Mouse (Mus musculus) Patski (cell line): Measurements from ENCODE around the gene Mrnip. TPM values are rescaled to one million over a fixed set of nuclear protein-coding genes. Genes with fewer than 3 reads are reported as not detected.

Source experiments
- ATAC-seq: fragments of 100-300 bp; one replicate; pipeline ENCODE4 v1.8.0; 2021
- CTCF ChIA-PET: fragments of 350-600 bp; sonication (Branson Sonifier 250); formaldehyde crosslinking; loops from one replicate; lab custom pipeline; 2022; ENCODE audit warnings: inconsistent platforms; lab: Charles Lee
- POLR2A ChIA-PET: fragments of 350-600 bp; sonication (Branson Sonifier 250); formaldehyde crosslinking; loops from one replicate; lab custom pipeline; 2022; ENCODE audit warnings: antibody characterized with exemption, inconsistent platforms; lab: Charles Lee
- DNase-seq: peaks from one replicate; pipeline ENCODE4 v3.0.0-alpha.2; 2011; ENCODE audit warnings: low read depth, low spot score
- H3K27me3 ChIP-seq: fragments of 371-371 bp; one replicate; pipeline ENCODE4 v1.5.1; 2021
- CTCF ChIP-seq: fragments of 100-300 bp; IDR thresholded peaks from one replicate; pipeline ENCODE4 v1.5.1; 2021
- in situ Hi-C: fragments of 300-500 bp; cut with MboI; formaldehyde crosslinking; loops from 3 replicates; pipeline ENCODE4 v1.11.1; 2018; ENCODE audit warnings: low pct_unique_long_range_greater_than_20kb, mixed read lengths
- polyA plus RNA-seq: library from polyadenylated mRNA; unstranded; gene quantifications from one replicate; pipeline ENCODE4 v1.2.3, GENCODE M21; 2021

The Mrnip gene
- polyA plus RNA-seq, 1 experiment from 2014 or later = 5.9 TPM

DNA sequence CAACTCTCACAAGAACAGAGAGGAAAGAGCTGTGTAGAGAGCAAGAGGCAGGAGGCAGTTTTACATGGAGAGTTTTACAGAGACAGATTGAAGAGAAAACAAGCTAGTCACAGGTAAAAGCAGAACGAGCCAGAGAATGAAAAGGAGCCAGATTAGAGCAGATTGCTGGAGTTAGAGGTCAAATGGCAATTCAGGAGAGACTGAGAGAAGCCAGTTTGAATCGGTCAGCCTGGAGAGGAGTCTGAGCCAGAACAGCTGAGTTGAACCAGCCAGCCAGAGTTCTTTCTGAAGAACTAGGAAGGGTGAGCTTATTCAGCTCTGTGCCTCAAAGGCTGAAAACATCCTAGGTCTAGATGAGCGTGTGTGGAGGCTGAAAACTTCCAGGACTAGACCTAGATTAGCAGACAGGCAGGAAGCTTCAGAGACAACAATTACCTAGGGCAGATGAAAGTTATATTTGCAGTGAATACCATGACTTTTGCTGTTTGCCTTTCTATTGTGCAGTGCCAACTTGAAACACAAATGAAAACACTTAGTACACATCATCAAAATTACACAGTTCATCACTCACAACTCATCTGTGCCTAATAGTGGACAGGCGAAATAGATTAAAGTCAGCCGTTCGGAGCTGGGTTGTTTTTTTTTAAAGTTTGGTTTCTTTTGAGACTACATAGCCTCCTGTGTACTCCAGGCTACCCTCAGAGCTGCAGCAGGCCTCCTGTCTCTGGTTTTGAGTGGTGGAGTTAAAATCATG, 6.4 kb downstream of the Mrnip start:
- DNase-seq (no peak), ATAC-seq (no peak)
- ChIA-PET POLR2A (no interaction called here), CTCF (interaction anchor here (2.4 kb wide), 1 partner anchor 19 kb away, joined by 7 read pairs; no protein-coding TSS in a partner anchor)
- no peaks in the 10 kb centered on the region for H3K27me3 ChIP-seq
- TF ChIP-seq CTCF = no peak
- in situ Hi-C loops = no loop called here

DNA sequence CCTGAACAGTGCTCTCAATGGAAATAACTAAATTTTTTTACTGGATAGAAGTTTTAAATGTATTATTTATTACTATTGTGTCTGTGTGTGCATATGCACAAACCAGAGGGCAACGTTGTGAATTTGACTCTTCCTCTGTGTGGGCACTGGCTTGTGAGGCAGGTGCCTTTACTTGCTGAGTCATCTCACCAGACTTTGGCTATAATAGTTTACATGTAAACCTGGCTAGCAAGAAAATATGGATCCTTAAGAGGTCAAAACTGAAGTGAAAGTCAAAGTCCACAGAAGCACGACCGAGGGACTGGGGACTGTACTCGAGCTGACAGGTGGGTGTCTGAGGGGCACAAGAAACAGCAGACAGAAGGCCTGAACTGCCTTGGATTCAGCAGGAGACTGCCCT, 8.5 kb downstream of the Mrnip start:
- in situ Hi-C loops = no loop called here
- no peaks in the 10 kb centered on the region for H3K27me3 ChIP-seq
- ATAC-seq (no peak), DNase-seq (no peak)
- ChIA-PET POLR2A (no interaction called here), CTCF (no interaction called here)
- no peak for TF ChIP-seq CTCF

DNA sequence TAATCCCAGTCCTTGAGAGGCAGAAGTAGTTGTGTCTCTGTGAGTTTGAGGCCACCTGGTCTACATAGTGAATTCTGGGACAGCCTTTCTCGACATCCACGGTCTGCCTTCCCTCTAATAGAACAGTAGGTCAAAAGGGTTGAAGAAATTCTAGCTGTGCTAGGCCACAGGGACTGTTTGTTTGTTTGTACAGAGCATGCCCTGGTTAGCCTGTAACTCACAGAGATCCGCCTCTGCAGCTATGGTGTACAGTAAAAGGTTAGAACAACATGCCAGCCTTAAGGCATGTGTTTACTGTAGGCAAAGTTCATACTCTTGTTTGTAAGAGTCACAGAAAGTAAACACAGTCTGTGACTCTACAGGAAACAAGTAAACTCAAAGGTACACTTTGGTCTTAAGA, 10.5 kb downstream of the Mrnip start:
- TF ChIP-seq CTCF = no peak
- DNase-seq (no peak), ATAC-seq (no peak)
- H3K27me3 ChIP-seq = no peaks in the 10 kb centered on the region
- ChIA-PET POLR2A (no interaction called here), CTCF (interaction anchor here (1.4 to 1.8 kb wide), 2 partner anchors 24 to 39 kb away, joined by 3 to 7 read pairs; no protein-coding TSS in a partner anchor)
- in situ Hi-C loops = no loop called here

DNA sequence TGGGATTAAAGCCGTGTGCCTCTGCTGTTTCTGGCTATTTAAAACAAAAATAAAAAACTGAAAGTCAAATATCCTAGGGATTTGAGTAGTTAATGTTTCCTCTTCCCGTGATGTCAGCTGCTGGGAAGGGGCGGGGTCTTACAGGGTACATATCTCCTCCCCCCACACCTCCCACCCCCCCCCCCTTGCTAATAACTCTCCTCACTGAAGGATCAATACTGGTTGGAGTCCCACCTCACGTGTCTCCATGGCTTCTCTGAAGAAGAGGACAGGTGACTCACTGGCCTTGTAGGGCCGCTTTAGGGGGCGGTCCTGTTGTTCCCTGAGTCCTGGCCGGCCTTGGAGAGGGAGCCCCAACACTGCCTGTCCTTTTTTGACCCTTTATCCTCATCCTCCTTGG, 14.4 kb downstream of the Mrnip start:
- ChIA-PET CTCF (interaction anchor here (1.0 to 2.9 kb wide), 5 partner anchors 9 to 195 kb away, joined by 3 to 10 read pairs (median 4); no protein-coding TSS in a partner anchor), POLR2A (interaction anchor here (1.2 kb wide), 1 partner anchor 19 kb away, joined by 4 read pairs; no protein-coding TSS in a partner anchor)
- TF ChIP-seq CTCF = no peak
- no peak for ATAC-seq
- no peak for DNase-seq
- no peaks in the 10 kb centered on the region for H3K27me3 ChIP-seq
- in situ Hi-C loops = no loop called here

DNA sequence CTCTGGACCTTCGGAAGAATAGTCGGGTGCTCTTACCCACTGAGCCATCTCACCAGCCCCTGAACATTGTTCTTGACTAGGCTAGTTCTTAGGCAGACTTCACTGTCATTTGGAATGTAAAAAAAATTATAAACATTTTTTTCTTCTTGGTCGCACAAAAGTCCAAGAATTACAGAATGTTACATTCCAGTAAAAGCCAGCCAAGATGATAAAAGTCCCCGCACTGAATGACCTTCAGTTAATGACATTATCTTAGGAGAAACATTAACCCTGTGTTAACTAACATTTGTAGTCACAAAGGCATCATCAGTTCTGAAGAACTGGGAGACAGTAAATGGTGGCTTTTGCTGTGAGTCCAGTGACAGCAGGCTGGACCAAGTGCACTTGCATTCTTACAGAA, 16.1 kb downstream of the Mrnip start:
- in situ Hi-C loops = no loop called here
- TF ChIP-seq CTCF = no peak
- no peaks in the 10 kb centered on the region for H3K27me3 ChIP-seq
- no peak for ATAC-seq
- ChIA-PET POLR2A (interaction anchor here (1.1 kb wide), 1 partner anchor 19 kb away, joined by 3 read pairs; no protein-coding TSS in a partner anchor), CTCF (interaction anchor here (1.2 to 2.9 kb wide), 4 partner anchors 8 to 29 kb away, joined by 3 to 10 read pairs (median 4); no protein-coding TSS in a partner anchor)
- no peak for DNase-seq

DNA sequence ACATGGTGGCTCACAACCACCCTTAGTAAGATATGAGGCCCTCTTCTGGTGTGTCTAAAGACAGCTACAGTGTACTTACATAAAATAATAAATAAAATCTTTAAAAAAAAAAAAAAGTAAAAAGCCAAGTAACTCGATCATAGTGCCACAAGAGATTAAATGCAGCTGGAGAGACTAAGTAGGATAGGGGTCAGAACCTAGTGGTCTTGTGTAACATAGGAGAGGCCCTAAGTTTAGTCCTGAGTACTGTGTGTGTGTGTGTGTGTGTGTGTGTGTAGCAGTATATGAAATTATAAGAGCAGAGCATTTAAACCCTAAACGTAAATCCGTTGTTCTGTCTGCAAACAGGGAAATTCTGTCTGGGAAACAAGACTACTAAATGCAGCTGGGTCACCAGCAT, 18.0 kb downstream of the Mrnip start:
- POLR2A ChIA-PET = no interaction called here
- CTCF ChIA-PET = interaction anchor here (1.9 kb wide), 1 partner anchor 31 kb away, joined by 6 read pairs; no protein-coding TSS in a partner anchor
- no peaks in the 10 kb centered on the region for H3K27me3 ChIP-seq
- no peak for DNase-seq
- TF ChIP-seq CTCF = no peak
- ATAC-seq = no peak
- in situ Hi-C loops = no loop called here

DNA sequence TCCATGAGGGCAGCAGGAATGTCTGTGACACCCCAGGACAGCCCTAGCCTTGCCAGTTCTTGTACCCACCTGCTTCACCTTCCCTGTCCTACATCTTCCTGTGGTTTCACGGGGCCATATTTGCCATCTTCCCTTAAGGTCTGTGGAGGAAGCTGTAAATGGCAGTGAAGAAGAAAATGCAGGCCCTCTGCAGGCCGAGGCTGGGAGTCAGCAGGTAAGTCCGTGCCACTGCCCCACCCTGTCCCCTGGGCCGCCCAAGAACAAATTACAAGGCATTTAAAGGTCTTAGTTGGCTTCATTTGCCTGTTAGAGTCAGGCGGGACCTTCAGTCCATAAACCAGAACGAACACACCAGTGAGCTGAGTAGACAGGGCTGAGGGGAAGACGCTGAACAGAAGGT, 19.8 kb downstream of the Mrnip start:
- in situ Hi-C loops = no loop called here
- no peak for DNase-seq
- no peak for TF ChIP-seq CTCF
- H3K27me3 ChIP-seq = no peaks in the 10 kb centered on the region
- ChIA-PET POLR2A (no interaction called here), CTCF (no interaction called here)
- no peak for ATAC-seq

DNA sequence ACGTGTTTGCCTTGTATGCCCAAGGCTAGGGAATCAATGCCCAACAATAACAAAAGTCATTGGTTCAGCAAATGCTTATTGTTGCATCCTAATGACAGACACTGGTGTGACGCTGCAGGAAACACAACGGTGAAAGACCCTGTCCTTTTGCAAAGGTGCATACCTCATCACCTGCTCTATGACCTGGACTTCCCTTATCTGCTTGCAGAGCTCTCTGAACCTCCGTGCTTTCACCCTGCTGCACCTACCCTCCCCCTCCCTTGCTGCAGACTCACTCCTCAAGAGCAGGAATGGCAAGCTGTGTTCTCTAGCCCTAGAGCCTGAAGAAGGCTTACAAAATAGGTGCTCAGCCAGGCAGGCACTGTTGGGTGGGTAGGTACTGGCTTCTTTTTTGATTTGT, 20.5 kb downstream of the Mrnip start:
- ChIA-PET CTCF (no interaction called here), POLR2A (no interaction called here)
- no peak for ATAC-seq
- no peak for DNase-seq
- in situ Hi-C loops = no loop called here
- H3K27me3 ChIP-seq = no peaks in the 10 kb centered on the region
- no peak for TF ChIP-seq CTCF

DNA sequence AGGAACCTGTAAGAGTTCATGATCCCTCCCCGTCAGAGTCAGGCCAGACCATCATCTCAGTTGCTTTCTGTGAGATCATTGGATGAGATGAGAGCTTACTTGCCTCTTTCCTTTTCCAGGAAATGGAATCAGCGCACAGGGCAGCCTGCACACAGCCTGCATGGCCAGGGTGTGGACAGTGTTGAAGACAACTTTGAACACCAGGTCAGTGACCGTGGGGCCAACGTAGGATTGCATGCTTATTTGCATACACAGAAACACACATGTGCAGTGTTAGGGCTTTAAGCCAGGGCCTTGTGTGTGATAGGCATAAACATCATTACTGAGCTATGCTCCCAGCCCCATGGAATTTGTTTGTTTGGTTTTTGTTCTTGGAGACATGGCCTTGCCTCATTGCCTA, 23.3 kb downstream of the Mrnip start:
- ChIA-PET CTCF (interaction anchor here (2.9 kb wide), 1 partner anchor 8 kb away, joined by 10 read pairs; no protein-coding TSS in a partner anchor), POLR2A (no interaction called here)

DNA sequence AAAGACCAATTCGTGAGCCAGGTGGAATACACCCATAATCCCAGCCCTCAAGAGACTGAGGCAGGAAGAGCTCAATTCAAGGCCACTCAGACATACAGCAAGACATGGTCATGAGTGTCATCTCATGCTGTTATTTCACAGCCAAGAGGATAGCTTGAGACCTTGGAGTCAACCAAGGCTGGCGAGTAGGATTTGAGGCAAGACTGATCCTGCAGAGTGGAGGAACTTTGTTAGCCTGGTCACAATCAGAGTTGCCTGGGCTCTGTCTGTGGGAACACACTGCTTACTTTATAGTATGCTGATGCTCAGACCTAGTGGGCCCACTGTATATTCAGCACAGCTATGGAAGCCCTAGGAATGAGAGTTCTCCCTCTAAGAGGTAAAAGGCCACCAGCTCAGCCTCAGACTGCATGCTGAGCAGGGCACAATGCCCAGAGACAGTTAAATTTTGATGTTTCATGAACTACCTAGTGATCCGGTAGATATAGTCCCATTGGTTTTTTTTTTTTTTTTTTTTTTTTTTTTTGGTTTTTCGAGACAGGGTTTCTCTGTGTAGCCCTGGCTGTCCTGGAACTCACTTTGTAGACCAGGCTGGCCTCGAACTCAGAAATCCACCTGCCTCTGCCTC, 24.1 kb downstream of the Mrnip start:
- POLR2A ChIA-PET = interaction anchor here (0.8 to 0.9 kb wide), 2 partner anchors 11 to 19 kb away, joined by 3 read pairs; no protein-coding TSS in a partner anchor
- CTCF ChIA-PET = interaction anchor here (1.8 to 2.9 kb wide), 2 partner anchors 9 to 14 kb away, joined by 5 to 10 read pairs; no protein-coding TSS in a partner anchor
- H3K27me3 ChIP-seq = no peaks in the 10 kb centered on the region

More for the DNA sequence above, 23.3 kb downstream of the Mrnip start:
- H3K27me3 ChIP-seq = no peaks in the 10 kb centered on the region
- DNase-seq (no peak), ATAC-seq (peak; percentile 10)
- no peak for TF ChIP-seq CTCF
- in situ Hi-C loops = no loop called here

DNA sequence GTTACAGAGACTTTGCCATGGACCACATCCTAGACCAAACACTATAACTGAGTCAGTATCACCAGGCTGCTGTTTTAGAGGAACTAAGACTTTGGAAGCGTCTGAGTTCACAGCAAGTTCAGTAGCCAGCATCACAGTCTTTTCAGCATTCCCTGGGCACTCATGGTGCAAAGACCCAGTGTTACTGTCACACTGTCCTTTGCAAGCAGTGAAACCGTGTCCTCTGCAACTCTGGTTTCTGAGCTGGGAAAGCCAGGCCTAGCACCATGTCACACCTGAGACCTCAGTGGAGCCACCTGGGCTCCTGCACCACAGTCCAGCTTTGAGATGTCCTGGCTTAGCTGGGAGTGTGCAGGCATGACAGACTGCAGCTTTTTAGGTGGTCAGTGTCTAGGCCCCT, 24.7 kb downstream of the Mrnip start:
- TF ChIP-seq CTCF = no peak
- in situ Hi-C loops = no loop called here
- POLR2A ChIA-PET = interaction anchor here (0.7 to 0.9 kb wide), 2 partner anchors 10 to 18 kb away, joined by 3 read pairs; no protein-coding TSS in a partner anchor
- ATAC-seq (no peak), DNase-seq (no peak)
- H3K27me3 ChIP-seq = no peaks in the 10 kb centered on the region
- CTCF ChIA-PET = interaction anchor here (1.8 to 2.9 kb wide), 2 partner anchors 10 to 13 kb away, joined by 5 to 10 read pairs; no protein-coding TSS in a partner anchor

More for the DNA sequence above, 24.1 kb downstream of the Mrnip start:
- no peak for DNase-seq
- no peak for TF ChIP-seq CTCF
- ATAC-seq = no peak
- in situ Hi-C loops = no loop called here
